Mouse (Mus musculus) hindbrain, embryonic 11.5 days (tissue): ENCODE measurements at regions not wholly inside any gene's neighbourhood (a gene's known extent, or its start where the extent isn't known, plus 50 kb on each side); places are given as distances from the start of the nearest gene placed in this dataset.

Experiments used
- ATAC-seq: fragments of 200-750 bp; cut with Nextera tagmentation; 2 replicates; pipeline ENCODE4 v1.8.0; 2017; ENCODE audit warnings: mild to moderate bottlenecking, moderate TSS enrichment, moderate library complexity; ENCODE audit not compliant: low FRiP score
- DNase-seq: peaks from one replicate; pipeline ENCODE4 v3.0.0-alpha.2; 2015; ENCODE audit warnings: low spot score
- H3K27ac ChIP-seq: fragments of 300-500 bp; sonication (generic); 2 replicates; pipeline ENCODE4 v1.5.1; 2014; ENCODE audit warnings: mild to moderate bottlenecking, low read depth, low read length
- H3K27me3 ChIP-seq: fragments of 300-500 bp; sonication (generic); 2 replicates; pipeline ENCODE4 v1.6.1; 2014; ENCODE audit warnings: mild to moderate bottlenecking, low read length, moderate library complexity, mixed read lengths; ENCODE audit not compliant: control insufficient read depth, insufficient read depth
- H3K36me3 ChIP-seq: fragments of 300-500 bp; sonication (generic); 2 replicates; pipeline ENCODE4 v1.6.1; 2014; ENCODE audit warnings: mild to moderate bottlenecking, low read length, moderate library complexity, mixed read lengths; ENCODE audit not compliant: control insufficient read depth, insufficient read depth
- H3K4me1 ChIP-seq: fragments of 300-500 bp; sonication (generic); replicated peaks from 2 replicates; pipeline ENCODE4 v1.6.1; 2014; ENCODE audit warnings: low read length, mixed read lengths; ENCODE audit not compliant: control insufficient read depth, insufficient read depth
- H3K4me2 ChIP-seq: fragments of 300-500 bp; sonication (generic); replicated peaks from 2 replicates; pipeline ENCODE4 v1.6.1; 2014; ENCODE audit warnings: mild to moderate bottlenecking, low read depth, low read length
- H3K4me3 ChIP-seq: fragments of 300-500 bp; sonication (generic); 2 replicates; pipeline ENCODE4 v1.5.1; 2014; ENCODE audit warnings: low read depth, low read length
- H3K9ac ChIP-seq: fragments of 300-500 bp; sonication (generic); 2 replicates; pipeline ENCODE4 v1.6.1; 2014; ENCODE audit warnings: low read depth, low read length
- H3K9me3 ChIP-seq: fragments of 300-500 bp; sonication (generic); 2 replicates; pipeline ENCODE4 v1.6.1; 2016; ENCODE audit warnings: low read length; ENCODE audit not compliant: control insufficient read depth
- WGBS: fragments of 180-500 bp; shearing (Covaris S2); extraction: QIAGEN DNeasy Blood & Tissue Kit; methylation state at CpG from one replicate; pipeline ENCODE4 v1.1.7; 2014; 5-methylcytosine and 5-hydroxymethylcytosine counted together

DNA sequence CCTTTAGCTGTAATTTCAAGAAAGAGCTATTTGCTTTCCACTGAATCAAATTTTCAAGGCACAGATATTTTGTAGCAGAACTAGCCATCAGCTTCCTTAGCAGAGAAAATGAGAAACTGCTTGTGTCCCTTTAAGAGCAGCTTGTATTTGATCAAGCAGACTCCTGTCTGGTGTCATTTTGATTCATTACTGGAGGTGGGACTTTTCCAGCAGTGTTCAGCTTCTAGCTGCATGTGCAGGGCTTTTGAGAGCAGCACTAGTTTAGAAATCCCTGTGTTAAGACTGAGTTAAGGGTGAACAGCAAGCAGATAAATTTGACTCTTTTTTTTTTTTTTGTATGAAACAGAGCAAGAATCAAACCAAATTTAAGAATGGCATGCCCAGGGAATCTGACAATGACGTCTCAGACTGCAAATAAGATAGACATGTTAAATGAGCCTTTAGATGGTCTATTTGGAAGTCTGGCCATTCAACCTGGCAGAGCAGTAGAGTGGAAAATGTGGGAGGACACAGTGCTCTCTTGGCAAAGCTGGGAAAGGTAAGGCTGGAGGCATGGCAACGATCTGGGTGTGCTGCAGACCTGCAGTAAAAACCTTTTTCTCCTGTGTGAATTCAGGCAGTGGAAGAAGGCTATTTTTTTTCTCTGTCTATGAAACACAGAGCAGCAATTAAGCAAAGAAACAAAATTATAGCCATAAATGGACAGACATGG is 419.9 kb upstream of the Dmd start:
- Histone ChIP-seq H3K36me3 (no peaks in the 10 kb centered on the region), H3K9ac (no peak overlapping the region), H3K4me3 (no peak overlapping the region), H3K27ac (no peak overlapping the region), H3K9me3 (no peaks in the 10 kb centered on the region), H3K27me3 (no peaks in the 10 kb centered on the region), H3K4me2 (no peak overlapping the region), H3K4me1 (no peaks in the 10 kb centered on the region)
- DNase-seq (no peak), ATAC-seq (no peak)
- WGBS = 51% methylated on average over 2 of the region's 2 CpGs

DNA sequence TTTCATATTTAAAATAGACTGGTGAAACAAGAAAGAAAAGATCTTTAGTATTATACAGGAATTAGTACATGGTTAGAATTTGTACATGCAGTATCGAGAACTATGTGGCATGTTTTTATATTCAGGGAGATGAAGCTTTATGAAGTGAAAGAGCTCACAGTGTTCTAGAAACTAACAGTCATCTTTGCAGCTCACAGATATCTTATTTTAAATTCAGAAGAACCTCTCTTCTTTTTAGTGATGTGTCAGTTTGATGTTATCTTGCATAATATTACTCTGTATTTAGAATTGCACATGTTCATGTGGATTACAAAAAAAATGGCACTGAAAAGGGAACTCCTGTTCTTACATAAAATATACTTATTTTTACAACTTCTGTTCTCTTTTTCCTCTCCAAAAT is 377.1 kb upstream of the Dmd start:
- no peak for DNase-seq
- Histone ChIP-seq H3K9ac (no peak overlapping the region), H3K9me3 (no peaks in the 10 kb centered on the region), H3K27ac (no peak overlapping the region), H3K4me2 (no peak overlapping the region), H3K36me3 (no peaks in the 10 kb centered on the region), H3K4me1 (no peaks in the 10 kb centered on the region), H3K4me3 (no peak overlapping the region), H3K27me3 (no peaks in the 10 kb centered on the region)
- WGBS = 89% methylated on average over 1 of the region's 1 CpGs
- no peak for ATAC-seq

DNA sequence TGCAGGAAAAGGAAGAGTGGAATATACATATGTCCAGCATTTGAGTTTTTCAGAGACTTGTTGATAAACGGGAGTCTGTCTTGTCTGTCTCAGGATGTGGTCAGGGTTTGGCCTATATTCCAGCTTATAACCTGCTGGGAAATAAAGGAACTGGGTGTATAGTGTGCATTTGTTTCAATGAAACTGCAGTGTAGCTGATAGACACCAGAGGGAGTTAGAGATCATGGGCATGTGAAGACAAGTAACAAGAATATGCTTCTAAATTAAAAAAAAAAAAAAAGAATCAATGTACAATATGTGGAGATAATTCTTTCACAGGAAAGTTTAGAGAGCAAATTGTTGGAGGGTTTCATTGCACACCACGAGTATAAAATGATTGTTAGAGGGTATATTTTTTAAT is 335.3 kb upstream of the Dmd start:
- DNase-seq (peak; percentile 1), ATAC-seq (no peak)
- H3K36me3 ChIP-seq = no peaks in the 10 kb centered on the region
- H3K9ac ChIP-seq = no peak overlapping the region
- no peak overlapping the region for H3K4me3 ChIP-seq
- H3K4me2 ChIP-seq = no peak overlapping the region
- 56% methylated on average over 2 of the region's 2 CpGs for WGBS
- no peaks in the 10 kb centered on the region for H3K9me3 ChIP-seq
- no peaks in the 10 kb centered on the region for H3K4me1 ChIP-seq
- H3K27me3 ChIP-seq = no peaks in the 10 kb centered on the region
- no peak overlapping the region for H3K27ac ChIP-seq

DNA sequence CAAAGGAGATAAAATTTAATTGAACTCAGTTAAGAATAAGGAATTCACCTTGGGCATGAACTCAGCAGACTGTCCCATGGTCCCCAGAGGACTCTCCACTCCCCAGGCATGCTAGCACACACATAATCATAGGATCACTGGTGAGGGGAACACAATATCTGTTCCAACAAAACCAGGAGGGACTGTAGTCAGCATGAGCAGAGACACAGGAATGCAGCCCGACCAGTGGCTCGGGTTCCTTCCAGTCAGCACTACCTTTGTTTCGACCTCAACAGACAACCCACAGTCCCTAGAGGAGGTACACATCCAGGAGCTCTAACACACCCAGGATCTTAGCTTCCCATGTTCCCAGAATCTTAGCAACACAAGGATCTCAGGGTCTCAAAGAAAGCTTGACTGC is 298.3 kb upstream of the Dmd start:
- Histone ChIP-seq H3K4me2 (no peak overlapping the region), H3K4me1 (no peaks in the 10 kb centered on the region), H3K27ac (no peak overlapping the region), H3K9ac (no peak overlapping the region), H3K36me3 (no peaks in the 10 kb centered on the region), H3K27me3 (no peaks in the 10 kb centered on the region), H3K4me3 (no peak overlapping the region), H3K9me3 (no peaks in the 10 kb centered on the region)
- 81% methylated on average over 3 of the region's 3 CpGs for whole genome bisulfite sequencing
- no peak for ATAC-seq
- DNase-seq = no peak
